Mouse (Mus musculus) mesoderm, embryonic 11.5 days (tissue): Measurements from ENCODE around the gene Slc41a2.
"Not testable (repeated sequence)": the region's sequence is repeated elsewhere in the genome, so short reads cannot be mapped to it uniquely, and the experiment has no call there.

Experiments
- DNase-seq: peaks from one replicate; pipeline ENCODE4 v3.0.0-alpha.2; 2012; ENCODE audit warnings: low read depth, low spot score

Slc41a2 gene

GRCm38 (mm10) chr10:83337159-83337951 lies at the start of gene Slc41a2:
Slc41a2 (minus strand) TSS chr10:83337882.
- DNase-seq, result peak; percentile 68

GRCm38 (mm10) chr10:83385330-83385910 lies 47.7 kb upstream of the Slc41a2 start:
- DNase-seq, result no peak

GRCm38 (mm10) chr10:83384456-83385215 lies 47.0 kb upstream of the Slc41a2 start:
- no peak for DNase-seq

- no peak for DNase-seq
These were observed 46.2 kb upstream of the Slc41a2 start for GRCm38 (mm10) chr10:83383863-83384262.

- no peak for DNase-seq
These were observed 45.3 kb upstream of the Slc41a2 start for GRCm38 (mm10) chr10:83382988-83383387.

GRCm38 (mm10) chr10:83382528-83382927 lies 44.8 kb upstream of the Slc41a2 start:
- no peak for DNase-seq

GRCm38 (mm10) chr10:83380501-83380900 lies 42.8 kb upstream of the Slc41a2 start:
- DNase-seq, result no peak

GRCm38 (mm10) chr10:83378083-83378833 lies 40.6 kb upstream of the Slc41a2 start:
- no peak for DNase-seq

- DNase-seq, result no peak
These were observed 39.4 kb upstream of the Slc41a2 start for GRCm38 (mm10) chr10:83376911-83377682.

- DNase-seq, result not testable (repeated sequence)
These were observed 37.8 kb upstream of the Slc41a2 start for GRCm38 (mm10) chr10:83375458-83375857.

GRCm38 (mm10) chr10:83374045-83374656 lies 36.5 kb upstream of the Slc41a2 start:
- no peak for DNase-seq

- no peak for DNase-seq
These were observed 31.2 kb upstream of the Slc41a2 start for GRCm38 (mm10) chr10:83368918-83369317.

GRCm38 (mm10) chr10:83363451-83363850 lies 25.8 kb upstream of the Slc41a2 start:
- no peak for DNase-seq

GRCm38 (mm10) chr10:83361643-83362382 lies 24.1 kb upstream of the Slc41a2 start:
- peak; percentile 21 for DNase-seq

- DNase-seq, result no peak
These were observed 22.7 kb upstream of the Slc41a2 start for GRCm38 (mm10) chr10:83360356-83360755.

- DNase-seq, result peak; percentile 97
These were observed 22.3 kb upstream of the Slc41a2 start, which contains the start of gene D10Wsu102e for GRCm38 (mm10) chr10:83359956-83360355. D10Wsu102e (plus strand) TSS chr10:83360221.

GRCm38 (mm10) chr10:83359451-83359850 lies 21.8 kb upstream of the Slc41a2 start:
- DNase-seq, result no peak

GRCm38 (mm10) chr10:83356416-83356815 lies 18.7 kb upstream of the Slc41a2 start:
- no peak for DNase-seq

- DNase-seq, result peak; percentile 17
These were observed 16.6 kb upstream of the Slc41a2 start for GRCm38 (mm10) chr10:83354333-83354719.
